Mouse (Mus musculus): ENCODE measurements around the gene Lhpp. TPM values are rescaled to one million over a fixed set of nuclear protein-coding genes. Genes with fewer than 3 reads are reported as not detected.
A peak's percentile ranks its signal among the peaks of the same experiment; 100 is the strongest.

Lhpp gene
- polyA plus RNA-seq, 1 experiment from 2014 or later: 19.9 TPM

DNA sequence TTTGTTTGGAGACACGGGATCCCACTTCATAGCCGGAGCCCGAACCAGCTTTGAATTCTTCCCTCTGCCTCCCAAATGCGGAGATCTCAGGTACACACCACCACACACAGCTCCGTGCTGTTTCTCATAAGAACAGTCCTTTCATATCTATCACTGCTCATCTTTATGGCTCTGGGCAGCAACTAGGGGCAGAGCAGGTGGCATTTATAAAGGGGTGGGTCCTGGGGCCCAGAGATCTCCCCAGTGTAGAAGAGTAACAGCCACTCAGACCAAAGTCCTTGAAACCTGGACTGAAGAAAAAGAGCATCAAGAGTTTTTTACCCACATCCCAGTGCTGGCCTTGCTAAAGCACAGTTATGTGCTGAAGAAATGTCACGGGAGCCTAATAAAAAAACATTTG is 29.9 kb upstream of the Lhpp start:
- H3K9me3 ChIP-seq: no peaks in the 10 kb centered on the region
- ATAC-seq (ENCODE audit: insufficient number of reproducible peaks, insufficient read depth, low FRiP score, low TSS enrichment, low read depth): no peak
- H3K27ac ChIP-seq: no peak overlapping the region
- peaks cover 2% of the 10 kb centered on the region; the same call in 1 of the 2 replicates for H3K4me1 ChIP-seq
- H3K27me3 ChIP-seq: peaks cover 8% of the 10 kb centered on the region
- H3K4me2 ChIP-seq: no peak overlapping the region
- WGBS: 72% methylated on average over 6 of the region's 6 CpGs
- H3K4me3 ChIP-seq: no peak overlapping the region
- H3K9ac ChIP-seq: no peak overlapping the region
- no peaks in the 10 kb centered on the region for H3K36me3 ChIP-seq

DNA sequence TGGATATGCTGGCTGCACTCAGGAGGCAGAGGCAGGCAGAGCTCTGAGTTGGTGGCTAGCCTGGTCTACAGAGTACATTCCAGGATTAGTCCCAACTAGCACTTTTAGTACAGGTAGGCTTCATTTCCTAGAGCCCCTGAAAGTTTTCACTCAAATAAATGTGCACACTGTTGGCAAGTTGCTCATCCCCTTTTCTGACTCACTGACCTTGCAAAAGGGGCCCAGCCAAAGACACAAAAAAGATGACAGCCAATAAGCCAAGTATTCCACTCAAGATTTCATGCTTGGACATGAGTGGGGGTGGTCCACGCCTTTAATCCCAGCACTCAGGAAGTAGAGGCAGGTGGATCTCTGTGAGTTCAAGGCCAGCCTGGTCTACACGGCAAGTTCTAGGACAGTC is 29.0 kb upstream of the Lhpp start:
- no peak for ATAC-seq (ENCODE audit: insufficient number of reproducible peaks, insufficient read depth, low FRiP score, low TSS enrichment, low read depth)
- H3K4me3 ChIP-seq: no peak overlapping the region
- no peaks in the 10 kb centered on the region for H3K36me3 ChIP-seq
- no peak overlapping the region for H3K27ac ChIP-seq
- peaks cover 8% of the 10 kb centered on the region for H3K27me3 ChIP-seq
- H3K9me3 ChIP-seq: no peaks in the 10 kb centered on the region
- WGBS: 89% methylated on average over 2 of the region's 2 CpGs
- no peak overlapping the region for H3K9ac ChIP-seq
- H3K4me2 ChIP-seq: no peak overlapping the region
- H3K4me1 ChIP-seq: no peaks in the 10 kb centered on the region

DNA sequence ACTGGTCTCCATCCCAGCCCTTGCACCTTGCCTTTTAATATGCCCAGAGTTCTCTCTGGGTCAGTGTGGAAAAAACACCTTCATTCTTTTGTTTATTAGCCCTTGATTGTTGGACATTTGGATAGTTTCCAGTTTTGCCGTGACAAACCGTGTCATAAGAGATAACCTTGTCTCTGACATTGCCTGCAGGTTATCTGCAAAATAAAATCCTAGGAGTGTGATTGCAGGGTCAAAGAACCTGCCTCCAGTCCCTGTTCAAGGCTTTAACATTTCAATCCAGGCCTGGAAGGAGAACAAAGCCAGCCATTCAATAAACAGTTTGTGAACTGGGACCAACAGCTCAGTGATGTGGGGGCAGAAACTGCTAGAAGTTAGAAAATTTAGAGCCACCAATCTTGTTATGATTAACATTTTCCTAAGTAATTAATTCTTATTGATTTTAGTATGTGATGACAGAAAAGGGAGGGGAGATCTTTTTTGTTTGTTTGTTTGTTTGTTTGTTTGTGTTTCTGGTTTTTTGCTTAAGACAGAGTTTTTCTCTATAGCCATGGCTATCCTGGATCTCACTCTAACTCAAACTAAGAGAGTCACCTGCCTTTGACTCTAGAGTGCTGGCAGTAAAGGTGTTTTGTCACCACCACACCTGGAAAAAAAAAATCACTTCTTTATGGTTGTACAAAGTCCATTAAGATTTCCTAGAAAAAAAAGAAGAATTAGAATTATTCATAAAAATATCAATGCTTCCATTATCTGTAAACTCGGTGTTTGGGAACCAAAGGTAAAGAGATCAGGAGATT is 24.5 kb upstream of the Lhpp start:
- ATAC-seq (ENCODE audit: insufficient number of reproducible peaks, insufficient read depth, low FRiP score, low TSS enrichment, low read depth): no peak
- WGBS: 62% methylated on average over 3 of the region's 3 CpGs

DNA sequence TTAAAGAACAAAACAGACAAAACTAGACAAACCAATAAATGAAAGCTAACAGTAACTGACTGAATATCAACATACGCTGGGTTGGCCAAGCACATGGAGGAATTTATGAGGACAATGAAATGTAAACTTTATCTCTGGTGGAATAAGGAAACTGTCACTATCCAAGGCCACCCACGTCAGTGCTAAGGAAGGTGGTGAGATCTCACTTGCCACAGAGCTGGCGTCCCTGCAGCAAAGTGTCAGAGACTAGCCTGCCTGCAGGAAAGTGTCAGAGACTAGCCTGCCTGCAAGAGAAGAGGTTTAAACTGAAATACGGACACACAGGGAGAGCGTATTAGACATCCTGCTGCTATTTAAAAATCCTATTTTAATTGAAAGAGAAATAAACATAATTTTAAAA is 23.3 kb upstream of the Lhpp start:
- Histone ChIP-seq H3K27ac (no peak overlapping the region), H3K9me3 (no peaks in the 10 kb centered on the region), H3K36me3 (no peaks in the 10 kb centered on the region), H3K27me3 (0 out of 2 replicates have a peak, but pooled peaks cover 6% of the 10 kb centered on the region), H3K4me1 (no peaks in the 10 kb centered on the region), H3K9ac (no peak overlapping the region), H3K4me3 (no peak overlapping the region), H3K4me2 (no peak overlapping the region)
- WGBS: 75% methylated on average over 5 of the region's 5 CpGs
- ATAC-seq (ENCODE audit: insufficient number of reproducible peaks, insufficient read depth, low FRiP score, low TSS enrichment, low read depth): no peak

More for the DNA sequence above, 24.5 kb upstream of the Lhpp start:
- Histone ChIP-seq H3K27me3 (no peaks in the 10 kb centered on the region), H3K9me3 (no peaks in the 10 kb centered on the region), H3K4me1 (no peaks in the 10 kb centered on the region), H3K4me3 (no peak overlapping the region), H3K27ac (no peak overlapping the region), H3K36me3 (no peaks in the 10 kb centered on the region), H3K4me2 (no peak overlapping the region), H3K9ac (no peak overlapping the region)

DNA sequence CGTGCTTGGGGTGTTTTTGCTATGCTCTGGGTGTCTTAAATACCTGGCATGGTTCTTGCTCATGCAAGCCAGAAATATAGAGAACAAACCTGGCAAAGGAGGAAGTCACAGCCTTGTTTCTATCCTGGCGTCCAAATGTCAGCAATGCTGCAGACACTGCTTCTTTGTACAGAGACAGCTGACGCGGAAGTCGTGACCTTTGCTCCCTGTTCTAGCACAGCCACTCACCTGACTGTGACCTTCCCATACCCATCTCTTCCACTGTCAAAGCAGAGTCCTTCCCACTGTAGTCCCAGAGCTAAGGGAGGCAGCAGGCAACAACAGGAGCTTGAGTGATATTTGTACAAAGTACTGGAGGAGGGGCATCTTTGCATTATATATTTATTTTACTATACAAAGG is 20.8 kb upstream of the Lhpp start:
- Histone ChIP-seq H3K4me3 (no peak overlapping the region), H3K36me3 (no peaks in the 10 kb centered on the region)
- WGBS: 50% methylated on average over 5 of the region's 5 CpGs

DNA sequence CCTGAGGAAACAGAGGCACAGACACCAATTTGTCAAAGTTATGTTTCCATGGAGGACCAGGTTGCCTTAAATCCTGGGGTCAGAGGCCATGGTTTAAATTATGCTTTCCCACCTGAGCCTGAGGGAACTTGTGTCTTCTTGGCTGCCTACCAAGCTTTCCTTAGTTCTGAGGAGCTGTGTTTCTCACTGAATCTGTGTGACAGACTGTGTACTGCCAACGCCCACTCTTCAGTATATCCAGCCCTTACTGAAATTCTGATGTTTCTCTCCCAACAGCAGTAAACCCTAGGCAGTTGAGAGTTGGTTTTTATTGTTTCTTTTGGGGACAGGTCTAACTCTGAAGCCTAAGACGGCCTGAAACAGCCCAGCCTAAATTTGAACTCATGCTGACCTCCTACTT is 16.7 kb upstream of the Lhpp start:
- WGBS: 55% methylated on average over 2 of the region's 2 CpGs
- peaks cover 19% of the 10 kb centered on the region; the same call in 1 of the 2 replicates for H3K4me1 ChIP-seq
- H3K27ac ChIP-seq: no peak overlapping the region
- no peak overlapping the region for H3K4me3 ChIP-seq
- no peak for ATAC-seq (ENCODE audit: insufficient number of reproducible peaks, insufficient read depth, low FRiP score, low TSS enrichment, low read depth)
- H3K27me3 ChIP-seq: peaks cover 59% of the 10 kb centered on the region
- H3K4me2 ChIP-seq: no peak overlapping the region
- H3K36me3 ChIP-seq: no peaks in the 10 kb centered on the region
- H3K9me3 ChIP-seq: no peaks in the 10 kb centered on the region
- no peak overlapping the region for H3K9ac ChIP-seq

More for the DNA sequence above, 20.8 kb upstream of the Lhpp start:
- no peak overlapping the region for H3K4me2 ChIP-seq
- ATAC-seq (ENCODE audit: insufficient number of reproducible peaks, insufficient read depth, low FRiP score, low TSS enrichment, low read depth): no peak
- no peaks in the 10 kb centered on the region for H3K9me3 ChIP-seq
- peaks cover 18% of the 10 kb centered on the region; the same call in 1 of the 2 replicates for H3K27me3 ChIP-seq
- H3K9ac ChIP-seq: no peak overlapping the region
- no peak overlapping the region for H3K27ac ChIP-seq
- no peaks in the 10 kb centered on the region for H3K4me1 ChIP-seq

DNA sequence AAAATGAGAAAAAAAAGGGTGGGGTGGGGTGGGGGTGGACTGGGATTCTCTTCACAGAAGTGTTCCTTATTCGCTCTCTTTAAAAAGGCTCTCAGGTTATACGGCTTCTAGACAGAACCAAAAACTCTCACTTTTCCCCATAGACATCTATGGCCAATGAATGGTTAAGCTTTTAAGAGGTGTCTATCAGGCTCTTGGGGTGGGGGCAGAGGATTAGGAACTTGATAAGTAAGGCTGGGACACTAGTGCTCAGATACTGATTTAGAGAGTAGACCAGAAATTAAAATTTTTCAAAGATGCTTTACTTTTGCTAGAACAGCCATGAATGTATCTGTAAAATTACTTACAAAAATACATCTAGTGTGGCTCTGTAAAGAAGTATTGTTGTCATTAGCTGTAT is 16.1 kb upstream of the Lhpp start:
- ATAC-seq (ENCODE audit: insufficient number of reproducible peaks, insufficient read depth, low FRiP score, low TSS enrichment, low read depth): no peak
- 84% methylated on average over 2 of the region's 2 CpGs for WGBS
- Histone ChIP-seq H3K27ac (no peak overlapping the region), H3K36me3 (no peaks in the 10 kb centered on the region), H3K4me2 (no peak overlapping the region), H3K9me3 (no peaks in the 10 kb centered on the region), H3K4me1 (peaks cover 24% of the 10 kb centered on the region), H3K27me3 (peaks cover 64% of the 10 kb centered on the region), H3K9ac (no peak overlapping the region), H3K4me3 (no peak overlapping the region)

DNA sequence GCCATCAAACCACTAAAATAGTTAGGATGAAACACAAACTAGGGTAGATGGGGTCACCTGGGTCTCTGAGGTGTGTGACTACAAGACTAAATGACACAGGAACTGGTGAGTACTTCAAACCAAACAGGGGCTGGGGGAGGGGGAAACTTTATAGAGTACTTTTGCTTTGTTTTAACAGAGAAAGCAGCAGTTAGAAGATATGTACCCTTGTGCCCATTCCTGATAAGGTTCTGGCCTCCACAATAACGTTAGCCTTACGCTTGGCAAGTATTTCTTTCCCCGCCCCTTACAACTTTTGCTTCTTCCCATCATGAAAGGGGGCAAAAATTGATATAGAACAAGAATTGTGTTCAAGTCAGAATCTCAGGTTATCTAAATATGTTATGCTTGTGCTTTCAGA is 14.7 kb upstream of the Lhpp start:
- ATAC-seq (ENCODE audit: insufficient number of reproducible peaks, insufficient read depth, low FRiP score, low TSS enrichment, low read depth): no peak
- H3K9ac ChIP-seq: no peak overlapping the region
- no peaks in the 10 kb centered on the region for H3K9me3 ChIP-seq
- no peak overlapping the region for H3K27ac ChIP-seq
- peaks cover 35% of the 10 kb centered on the region for H3K4me1 ChIP-seq
- 81% methylated on average over 3 of the region's 3 CpGs for WGBS
- peaks cover 79% of the 10 kb centered on the region for H3K27me3 ChIP-seq
- no peaks in the 10 kb centered on the region for H3K36me3 ChIP-seq
- H3K4me3 ChIP-seq: no peak overlapping the region
- no peak overlapping the region for H3K4me2 ChIP-seq

DNA sequence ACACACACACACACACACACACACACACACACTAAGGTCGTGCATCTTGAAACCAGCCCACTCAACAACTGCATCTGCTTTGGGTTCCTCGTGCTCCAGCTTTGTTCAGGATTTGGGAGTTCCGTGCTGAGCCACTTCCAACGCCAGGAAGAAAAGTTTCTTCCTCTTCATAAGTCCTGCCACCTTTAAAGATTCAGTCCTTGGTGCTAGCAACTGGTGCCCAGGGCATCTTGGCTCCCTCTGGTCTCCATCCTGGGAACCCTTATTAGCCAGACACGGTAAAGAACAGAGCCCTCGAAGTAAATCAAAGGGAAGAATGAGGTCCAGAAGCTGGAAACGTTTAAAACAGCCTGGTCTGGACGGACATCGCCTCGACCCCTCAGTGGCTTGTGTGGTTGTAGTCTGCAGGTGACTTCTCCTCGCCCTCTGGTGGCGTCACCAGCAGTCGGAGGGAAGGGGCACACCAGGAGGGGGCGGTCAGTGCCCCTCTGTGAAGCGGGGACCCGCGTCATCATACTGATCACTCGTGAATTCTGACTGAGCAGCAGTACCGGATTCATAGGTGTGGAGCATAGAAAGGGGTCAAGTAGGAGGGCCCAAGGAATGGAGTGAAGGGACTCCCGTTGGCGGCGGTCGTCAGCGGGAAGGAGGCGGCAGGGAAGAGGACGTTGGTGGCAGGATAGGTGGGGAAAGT is 13.7 kb upstream of the Lhpp start:
- Histone ChIP-seq H3K9me3 (no peaks in the 10 kb centered on the region), H3K4me3 (peak overlapping the region; percentile 50), H3K27ac (no peak overlapping the region), H3K36me3 (no peaks in the 10 kb centered on the region), H3K4me2 (peak overlapping the region; percentile 90), H3K4me1 (peaks cover 35% of the 10 kb centered on the region), H3K9ac (peak overlapping the region; percentile 54; the same call in 1 of the 2 replicates), H3K27me3 (peaks cover 83% of the 10 kb centered on the region)
- 5% methylated on average over 26 of the region's 26 CpGs for WGBS
- no peak for ATAC-seq (ENCODE audit: insufficient number of reproducible peaks, insufficient read depth, low FRiP score, low TSS enrichment, low read depth)

DNA sequence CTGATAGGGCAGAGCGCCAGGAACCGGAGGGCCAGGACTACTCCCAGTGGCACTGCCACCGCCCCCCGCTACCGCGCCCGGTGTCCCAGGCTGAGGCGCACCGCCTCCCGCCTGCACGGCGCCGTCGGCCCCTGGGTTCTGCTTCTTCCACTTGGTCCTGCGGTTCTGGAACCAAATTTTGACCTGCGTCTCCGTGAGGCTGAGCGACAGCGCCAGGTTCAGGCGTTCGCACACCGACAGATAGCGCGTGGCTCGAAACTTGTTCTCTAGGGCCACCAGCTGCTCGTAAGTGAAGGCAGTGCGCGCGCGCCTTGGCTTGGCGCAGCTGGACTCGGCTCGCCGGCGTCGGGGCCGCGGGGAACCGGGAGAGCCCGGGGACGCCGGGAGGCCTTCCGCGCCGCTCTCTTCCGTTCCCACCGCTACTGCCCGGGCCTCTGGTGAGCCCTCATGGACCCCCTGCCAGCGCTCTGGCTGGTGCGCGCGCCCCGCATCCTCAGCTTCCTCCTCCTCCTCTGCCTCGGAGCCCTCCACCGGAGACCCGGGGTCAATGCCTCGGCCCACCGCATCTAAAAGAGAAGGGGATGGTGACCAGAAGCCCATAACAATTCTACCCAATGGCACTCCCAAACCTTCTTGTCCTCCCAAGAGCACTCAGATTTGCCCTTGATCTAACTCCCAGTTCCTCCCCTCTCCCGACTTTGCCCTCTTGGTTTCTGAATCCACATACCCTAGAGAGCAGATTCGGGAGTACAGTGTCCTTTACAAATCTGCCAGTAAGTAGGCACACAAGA is 13.0 kb upstream of the Lhpp start:
- no peak overlapping the region for H3K27ac ChIP-seq
- no peaks in the 10 kb centered on the region for H3K36me3 ChIP-seq
- no peak for ATAC-seq (ENCODE audit: insufficient number of reproducible peaks, insufficient read depth, low FRiP score, low TSS enrichment, low read depth)
- peaks cover 89% of the 10 kb centered on the region for H3K27me3 ChIP-seq
- H3K4me3 ChIP-seq: peak overlapping the region; percentile 50
- peaks cover 35% of the 10 kb centered on the region for H3K4me1 ChIP-seq
- WGBS: under 1% methylated on average over 53 of the region's 60 CpGs
- no peaks in the 10 kb centered on the region for H3K9me3 ChIP-seq
- H3K9ac ChIP-seq: peak overlapping the region; percentile 54
- peak overlapping the region; percentile 90 for H3K4me2 ChIP-seq

DNA sequence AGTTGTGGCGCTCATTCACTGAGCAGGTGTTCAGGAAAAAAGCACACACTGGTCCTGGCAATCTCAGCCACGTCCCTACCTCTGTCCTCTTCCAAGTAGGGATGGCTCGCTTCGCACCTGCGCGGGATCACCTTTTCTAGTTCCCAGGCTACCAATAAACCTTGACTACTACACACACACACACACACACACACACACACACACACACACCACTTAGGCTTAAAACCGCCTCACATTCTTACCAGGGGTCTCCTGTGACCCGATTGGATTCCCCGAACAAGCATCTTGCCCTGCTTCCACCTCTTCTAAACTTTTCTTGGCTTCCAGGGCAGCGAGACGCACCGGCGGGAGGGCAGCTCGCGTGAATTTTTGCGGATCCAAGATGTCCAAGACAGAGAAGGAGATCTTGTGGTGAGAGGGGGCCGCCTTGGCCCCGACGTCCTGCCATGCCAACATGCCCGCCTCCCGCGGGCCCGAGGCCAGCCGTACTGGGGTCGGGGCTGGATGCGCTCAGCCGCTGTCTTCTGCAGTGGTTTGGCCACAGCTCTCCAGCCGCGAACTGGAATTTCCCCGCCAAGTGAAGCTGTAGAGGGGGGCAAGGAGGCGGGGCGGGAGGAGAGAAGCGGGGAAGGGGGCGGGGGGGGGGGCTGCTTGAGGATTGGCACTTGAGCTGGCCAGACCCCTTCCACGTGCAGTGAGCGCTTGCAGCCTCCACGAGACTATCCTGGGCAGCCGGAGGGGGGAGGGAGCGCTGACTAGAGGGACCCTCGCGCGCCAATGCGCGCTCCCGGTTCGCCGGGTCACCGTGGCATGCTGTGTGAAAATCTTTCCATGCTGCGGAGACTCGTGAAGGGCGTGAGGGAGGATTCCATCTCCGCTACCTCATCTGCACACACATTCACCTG is 11.1 kb upstream of the Lhpp start, which contains the start of gene Nkx1-2:
Gene Nkx1-2, minus strand, starts transcription at position 567 of the 905 bp plus-strand sequence.
- peaks cover 97% of the 10 kb centered on the region for H3K27me3 ChIP-seq
- H3K4me3 ChIP-seq: peak within 1 kb of the TSS; percentile 44
- H3K4me1 ChIP-seq: peaks cover 35% of the 10 kb centered on the region
- no peaks in the 10 kb centered on the region for H3K9me3 ChIP-seq
- ATAC-seq (ENCODE audit: insufficient number of reproducible peaks, insufficient read depth, low FRiP score, low TSS enrichment, low read depth): no peak
- H3K9ac ChIP-seq: peak within 1 kb of the TSS; percentile 36; the same call in 1 of the 2 replicates
- WGBS: under 1% methylated on average over 48 of the region's 52 CpGs
- H3K27ac ChIP-seq: no peak within 1 kb of the TSS
- peak within 1 kb of the TSS; percentile 82 for H3K4me2 ChIP-seq
- no peaks in the 10 kb centered on the region for H3K36me3 ChIP-seq

All from embryonic facial prominence, embryonic 13.5 days (tissue).